Mouse (Mus musculus): ENCODE data around the gene Hoxb8. TPM values are rescaled to one million over a fixed set of nuclear protein-coding genes. Genes with fewer than 3 reads are reported as not detected.

The Hoxb8 gene
- polyA plus RNA-seq (2015; fragmentation: Nextera tagmentation; extraction: Ambion mirVana) = not detected in 2 replicates

- ATAC-seq (replicated peaks) = no peak
- Histone ChIP-seq H3K4me1 (peaks cover 6% of the 10 kb centered on the region; the same call in 1 of the 2 replicates), H3K9me3 (no peaks in the 10 kb centered on the region), H3K9ac (no peak within 1 kb of the TSS), H3K27ac (no peak within 1 kb of the TSS), H3K27me3 (replicated peaks) (peaks cover 94% of the 10 kb centered on the region), H3K4me2 (no peak within 1 kb of the TSS), H3K4me3 (no peak within 1 kb of the TSS), H3K36me3 (replicated peaks) (no peaks in the 10 kb centered on the region)
- WGBS = 2% methylated on average over 27 of the region's 27 CpGs
Observed at GRCm38 (mm10) chr11:96281855-96282570, at the start of gene Hoxb8. Gene Hoxb8, plus strand, starts transcription at chr11:96281905.

- Histone ChIP-seq H3K27me3 (replicated peaks) (peaks cover 56% of the 10 kb centered on the region), H3K27ac (no peak overlapping the region), H3K36me3 (replicated peaks) (no peaks in the 10 kb centered on the region), H3K4me3 (no peak overlapping the region), H3K9me3 (no peaks in the 10 kb centered on the region), H3K9ac (no peak overlapping the region), H3K4me1 (no peaks in the 10 kb centered on the region), H3K4me2 (no peak overlapping the region)
- 3% methylated on average over 12 of the region's 12 CpGs for WGBS
- no peak for ATAC-seq (replicated peaks)
Observed at GRCm38 (mm10) chr11:96234906-96235305, 46.8 kb upstream of the Hoxb8 start.

- 2% methylated on average over 7 of the region's 7 CpGs for WGBS
- Histone ChIP-seq H3K36me3 (replicated peaks) (no peaks in the 10 kb centered on the region), H3K9ac (no peak overlapping the region), H3K9me3 (no peaks in the 10 kb centered on the region), H3K27ac (no peak overlapping the region), H3K4me1 (no peaks in the 10 kb centered on the region), H3K27me3 (replicated peaks) (peaks cover 43% of the 10 kb centered on the region), H3K4me3 (no peak overlapping the region), H3K4me2 (no peak overlapping the region)
- no peak for ATAC-seq (replicated peaks)
Observed at GRCm38 (mm10) chr11:96240211-96240610, 41.5 kb upstream of the Hoxb8 start.

GRCm38 (mm10) chr11:96250901-96251300 is 30.8 kb upstream of the Hoxb8 start:
- 0% methylated on average over 14 of the region's 14 CpGs for WGBS
- H3K4me2 ChIP-seq = no peak overlapping the region
- no peaks in the 10 kb centered on the region for H3K4me1 ChIP-seq
- H3K4me3 ChIP-seq = no peak overlapping the region
- no peaks in the 10 kb centered on the region for H3K9me3 ChIP-seq
- H3K27me3 ChIP-seq (replicated peaks) = peaks cover 98% of the 10 kb centered on the region
- H3K9ac ChIP-seq = no peak overlapping the region
- no peak overlapping the region for H3K27ac ChIP-seq
- H3K36me3 ChIP-seq (replicated peaks) = no peaks in the 10 kb centered on the region
- ATAC-seq (replicated peaks) = no peak

GRCm38 (mm10) chr11:96251480-96252031 is 30.1 kb upstream of the Hoxb8 start:
- H3K4me3 ChIP-seq = no peak overlapping the region
- no peaks in the 10 kb centered on the region for H3K9me3 ChIP-seq
- WGBS = 1% methylated on average over 45 of the region's 46 CpGs
- ATAC-seq (replicated peaks) = no peak
- H3K9ac ChIP-seq = no peak overlapping the region
- H3K4me1 ChIP-seq = no peaks in the 10 kb centered on the region
- no peaks in the 10 kb centered on the region for H3K36me3 ChIP-seq (replicated peaks)
- peaks cover 98% of the 10 kb centered on the region for H3K27me3 ChIP-seq (replicated peaks)
- no peak overlapping the region for H3K4me2 ChIP-seq
- H3K27ac ChIP-seq = no peak overlapping the region

- whole genome bisulfite sequencing = 3% methylated on average over 12 of the region's 12 CpGs
- Histone ChIP-seq H3K27ac (no peak overlapping the region), H3K4me2 (no peak overlapping the region), H3K4me3 (no peak overlapping the region), H3K27me3 (replicated peaks) (peaks cover 98% of the 10 kb centered on the region), H3K9me3 (no peaks in the 10 kb centered on the region), H3K36me3 (replicated peaks) (no peaks in the 10 kb centered on the region), H3K4me1 (no peaks in the 10 kb centered on the region), H3K9ac (no peak overlapping the region)
- ATAC-seq (replicated peaks) = no peak
Observed at GRCm38 (mm10) chr11:96252541-96253120, 29.1 kb upstream of the Hoxb8 start.

GRCm38 (mm10) chr11:96254221-96254620 is 27.5 kb upstream of the Hoxb8 start:
- no peaks in the 10 kb centered on the region for H3K4me1 ChIP-seq
- no peak overlapping the region for H3K4me2 ChIP-seq
- H3K4me3 ChIP-seq = no peak overlapping the region
- H3K9me3 ChIP-seq = no peaks in the 10 kb centered on the region
- H3K27ac ChIP-seq = no peak overlapping the region
- no peak for ATAC-seq (replicated peaks)
- H3K36me3 ChIP-seq (replicated peaks) = no peaks in the 10 kb centered on the region
- peaks cover 98% of the 10 kb centered on the region for H3K27me3 ChIP-seq (replicated peaks)
- H3K9ac ChIP-seq = no peak overlapping the region
- WGBS = 1% methylated on average over 11 of the region's 11 CpGs

GRCm38 (mm10) chr11:96255111-96255995 is 26.4 kb upstream of the Hoxb8 start:
- peaks cover 96% of the 10 kb centered on the region for H3K27me3 ChIP-seq (replicated peaks)
- no peak overlapping the region for H3K9ac ChIP-seq
- WGBS = 1% methylated on average over 39 of the region's 39 CpGs
- no peaks in the 10 kb centered on the region for H3K9me3 ChIP-seq
- no peak overlapping the region for H3K27ac ChIP-seq
- no peak for ATAC-seq (replicated peaks)
- H3K4me1 ChIP-seq = no peaks in the 10 kb centered on the region
- H3K4me3 ChIP-seq = no peak overlapping the region
- no peaks in the 10 kb centered on the region for H3K36me3 ChIP-seq (replicated peaks)
- no peak overlapping the region for H3K4me2 ChIP-seq

GRCm38 (mm10) chr11:96255996-96256445 is 25.7 kb upstream of the Hoxb8 start:
- ATAC-seq (replicated peaks) = no peak
- Histone ChIP-seq H3K4me2 (no peak overlapping the region), H3K27me3 (replicated peaks) (peaks cover 96% of the 10 kb centered on the region), H3K4me1 (no peaks in the 10 kb centered on the region), H3K36me3 (replicated peaks) (no peaks in the 10 kb centered on the region), H3K27ac (no peak overlapping the region), H3K9ac (no peak overlapping the region), H3K9me3 (no peaks in the 10 kb centered on the region), H3K4me3 (no peak overlapping the region)
- 1% methylated on average over 14 of the region's 14 CpGs for WGBS

- Histone ChIP-seq H3K9ac (no peak overlapping the region), H3K4me2 (no peak overlapping the region), H3K9me3 (no peaks in the 10 kb centered on the region), H3K27me3 (replicated peaks) (peaks cover 97% of the 10 kb centered on the region), H3K4me1 (no peaks in the 10 kb centered on the region), H3K27ac (no peak overlapping the region), H3K36me3 (replicated peaks) (no peaks in the 10 kb centered on the region), H3K4me3 (no peak overlapping the region)
- WGBS = 26% methylated on average over 2 of the region's 2 CpGs
- no peak for ATAC-seq (replicated peaks)
Observed at GRCm38 (mm10) chr11:96257141-96257540, 24.6 kb upstream of the Hoxb8 start.

GRCm38 (mm10) chr11:96259038-96259437 is 22.7 kb upstream of the Hoxb8 start:
- H3K4me3 ChIP-seq = no peak overlapping the region
- 5% methylated on average over 2 of the region's 2 CpGs for WGBS
- no peak for ATAC-seq (replicated peaks)
- no peaks in the 10 kb centered on the region for H3K36me3 ChIP-seq (replicated peaks)
- H3K9ac ChIP-seq = no peak overlapping the region
- H3K4me1 ChIP-seq = no peaks in the 10 kb centered on the region
- no peak overlapping the region for H3K27ac ChIP-seq
- peaks cover 97% of the 10 kb centered on the region for H3K27me3 ChIP-seq (replicated peaks)
- no peak overlapping the region for H3K4me2 ChIP-seq
- no peaks in the 10 kb centered on the region for H3K9me3 ChIP-seq

GRCm38 (mm10) chr11:96259511-96259910 is 22.2 kb upstream of the Hoxb8 start:
- Histone ChIP-seq H3K4me1 (no peaks in the 10 kb centered on the region), H3K9ac (no peak overlapping the region), H3K9me3 (no peaks in the 10 kb centered on the region), H3K4me2 (no peak overlapping the region), H3K27ac (no peak overlapping the region), H3K27me3 (replicated peaks) (peaks cover 97% of the 10 kb centered on the region), H3K36me3 (replicated peaks) (no peaks in the 10 kb centered on the region), H3K4me3 (no peak overlapping the region)
- WGBS = 0% methylated on average over 1 of the region's 1 CpGs
- ATAC-seq (replicated peaks) = no peak

Measured in midbrain, embryonic 15.5 days (tissue).